Mouse (Mus musculus) embryo, embryonic 11.5 days (tissue): ENCODE results near the gene Inhbe.

Source experiments
- DNase-seq: peaks from one replicate; pipeline ENCODE4 v3.0.0-alpha.2; 2012; ENCODE audit warnings: low read depth, low spot score

Inhbe gene

GRCm38 (mm10) chr10:127353909-127354895 lies at the start of gene Inhbe:
Gene Inhbe, minus strand, starts transcription at chr10:127354411.
- DNase-seq: no peak

GRCm38 (mm10) chr10:127391774-127392173 lies 37.6 kb upstream of the Inhbe start:
- no peak for DNase-seq

GRCm38 (mm10) chr10:127381743-127382134 lies 27.5 kb upstream of the Inhbe start:
- no peak for DNase-seq

GRCm38 (mm10) chr10:127380767-127381742 lies 26.8 kb upstream of the Inhbe start:
- peak; percentile 56 for DNase-seq

GRCm38 (mm10) chr10:127380251-127380691 lies 26.1 kb upstream of the Inhbe start, which contains the start of gene R3hdm2:
Gene R3hdm2, plus strand, starts transcription at chr10:127380327.
- peak; percentile 94 for DNase-seq

GRCm38 (mm10) chr10:127379654-127380053 lies 25.4 kb upstream of the Inhbe start:
- DNase-seq: no peak

- DNase-seq: no peak
These were observed 23.5 kb upstream of the Inhbe start for GRCm38 (mm10) chr10:127377700-127378099.

- DNase-seq: no peak
These were observed 16.8 kb upstream of the Inhbe start for GRCm38 (mm10) chr10:127371023-127371422.

- DNase-seq: no peak
These were observed 15.9 kb upstream of the Inhbe start, which contains the start of gene Inhbc for GRCm38 (mm10) chr10:127369834-127370820. Gene Inhbc, minus strand, starts transcription at chr10:127370431.

- DNase-seq: no peak
These were observed 14.1 kb upstream of the Inhbe start for GRCm38 (mm10) chr10:127368273-127368672.

- DNase-seq: no peak
These were observed 12.9 kb upstream of the Inhbe start for GRCm38 (mm10) chr10:127367116-127367515.

GRCm38 (mm10) chr10:127360714-127361113 lies 6.5 kb upstream of the Inhbe start:
- DNase-seq: no peak

- DNase-seq: no peak
These were observed 1.1 kb upstream of the Inhbe start for GRCm38 (mm10) chr10:127355336-127355735.

GRCm38 (mm10) chr10:127352766-127353165 lies 1.4 kb downstream of the Inhbe start:
- no peak for DNase-seq

GRCm38 (mm10) chr10:127352187-127352586 lies 2.0 kb downstream of the Inhbe start:
- no peak for DNase-seq

GRCm38 (mm10) chr10:127351719-127352118 lies 2.5 kb downstream of the Inhbe start:
- DNase-seq: no peak

GRCm38 (mm10) chr10:127351285-127351595 lies 3.0 kb downstream of the Inhbe start:
- no peak for DNase-seq

GRCm38 (mm10) chr10:127350594-127351284 lies 3.5 kb downstream of the Inhbe start:
- DNase-seq: peak; percentile 48

- DNase-seq: no peak
These were observed 4.4 kb downstream of the Inhbe start for GRCm38 (mm10) chr10:127349810-127350209.

- DNase-seq: no peak
These were observed 5.3 kb downstream of the Inhbe start for GRCm38 (mm10) chr10:127348957-127349356.
